Mouse (Mus musculus) megakaryocyte, embryonic 14.5 days (primary cell): ENCODE results near the gene Nppc.

Experiments used
- FLI1 ChIP-seq: IDR thresholded peaks from 2 replicates; pipeline ENCODE4 v1.6.1; 2012; ENCODE audit warnings: low read length, inconsistent platforms, mixed read lengths
- GATA1 ChIP-seq: IDR thresholded peaks from 3 replicates; pipeline ENCODE4 v1.6.1; 2012; ENCODE audit warnings: mixed read lengths, low read length, inconsistent platforms, borderline replicate concordance

- TF ChIP-seq GATA1 (no peak), FLI1 (no peak)
Measured at GRCm38 (mm10) chr1:86700367-86700766, 30.0 kb upstream of the Nppc start.
